Mouse (Mus musculus) CH12F3 (cell line): ENCODE measurements around the gene Tmod1.

Experiments used
- in situ Hi-C: fragments of 300-500 bp; cut with MboI; formaldehyde crosslinking; loops from 2 replicates; pipeline ENCODE4 v1.14.3; 2020; ENCODE audit warnings: low sequenced_read_pairs

Tmod1 gene

DNA sequence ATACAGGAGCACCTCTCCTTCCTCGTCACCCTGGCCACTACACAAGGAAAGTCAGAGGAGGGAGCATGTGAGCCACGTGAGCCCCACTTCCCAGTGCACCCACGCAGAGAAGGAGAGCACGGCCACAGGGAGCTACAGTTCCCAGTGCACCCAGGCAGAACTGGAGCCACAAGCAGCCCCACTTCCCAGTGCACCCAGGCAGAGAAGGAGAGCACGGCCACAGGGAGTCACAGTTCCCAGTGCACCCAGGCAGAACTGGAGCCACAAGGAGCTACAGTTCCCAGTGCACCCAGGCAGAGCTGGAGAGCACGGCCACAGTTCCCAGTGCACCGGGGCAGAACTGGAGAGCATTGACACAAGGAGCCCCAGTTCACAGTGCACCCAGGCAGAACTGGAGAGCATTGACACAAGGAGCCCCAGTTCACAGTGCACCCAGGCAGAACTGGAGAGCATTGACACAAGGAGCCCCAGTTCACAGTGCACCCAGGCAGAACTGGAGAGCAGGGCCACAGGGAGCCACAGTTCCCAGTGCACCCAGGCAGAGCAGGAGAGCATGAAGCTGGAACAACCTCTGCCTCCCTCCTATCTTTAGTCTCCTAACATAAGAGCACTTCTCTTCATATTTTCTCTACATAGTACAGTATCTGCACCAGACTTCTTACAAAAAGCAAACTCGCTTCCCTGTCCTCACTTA lies 90.7 kb downstream of the Tmod1 start:
- in situ Hi-C loops = no loop called here

DNA sequence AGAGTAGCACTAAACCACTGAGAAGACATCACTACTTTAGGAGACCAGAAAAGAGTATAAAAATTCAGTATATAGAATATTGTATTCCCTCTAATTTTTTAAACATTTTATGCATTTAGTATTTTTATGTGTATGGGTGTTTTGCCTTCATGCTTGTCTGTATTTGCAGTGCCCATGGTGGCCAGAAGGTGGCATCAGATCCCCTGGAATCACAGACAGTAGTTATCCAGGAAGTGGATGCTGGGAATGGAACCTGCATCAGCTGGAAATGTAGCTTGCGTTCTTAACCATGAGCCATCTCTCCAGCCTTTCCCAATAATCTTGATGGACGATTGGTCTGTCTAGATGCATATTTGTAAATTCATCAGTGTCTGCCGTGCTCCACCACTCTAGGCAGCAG lies 91.5 kb downstream of the Tmod1 start:
- in situ Hi-C loops = no loop called here

DNA sequence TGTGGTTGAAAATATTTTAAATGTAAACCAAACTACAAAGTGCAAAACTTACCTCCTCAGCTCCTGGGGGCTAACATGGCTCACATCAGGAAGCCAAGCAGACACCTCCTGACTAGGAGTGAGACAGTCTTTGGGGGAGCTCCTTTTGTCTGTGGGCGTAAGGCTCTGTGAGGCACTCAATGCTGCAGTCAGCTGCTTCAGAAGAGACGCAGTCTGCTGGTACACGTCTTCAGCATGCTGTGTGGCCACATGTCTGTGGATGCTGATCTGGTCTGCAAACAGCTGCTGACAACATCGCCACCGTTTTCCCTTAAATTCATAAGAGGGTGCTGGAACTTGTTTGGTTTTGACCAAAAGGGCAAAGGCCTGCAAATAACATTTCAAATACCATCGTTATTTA lies 93.1 kb downstream of the Tmod1 start:
- in situ Hi-C loops = no loop called here

DNA sequence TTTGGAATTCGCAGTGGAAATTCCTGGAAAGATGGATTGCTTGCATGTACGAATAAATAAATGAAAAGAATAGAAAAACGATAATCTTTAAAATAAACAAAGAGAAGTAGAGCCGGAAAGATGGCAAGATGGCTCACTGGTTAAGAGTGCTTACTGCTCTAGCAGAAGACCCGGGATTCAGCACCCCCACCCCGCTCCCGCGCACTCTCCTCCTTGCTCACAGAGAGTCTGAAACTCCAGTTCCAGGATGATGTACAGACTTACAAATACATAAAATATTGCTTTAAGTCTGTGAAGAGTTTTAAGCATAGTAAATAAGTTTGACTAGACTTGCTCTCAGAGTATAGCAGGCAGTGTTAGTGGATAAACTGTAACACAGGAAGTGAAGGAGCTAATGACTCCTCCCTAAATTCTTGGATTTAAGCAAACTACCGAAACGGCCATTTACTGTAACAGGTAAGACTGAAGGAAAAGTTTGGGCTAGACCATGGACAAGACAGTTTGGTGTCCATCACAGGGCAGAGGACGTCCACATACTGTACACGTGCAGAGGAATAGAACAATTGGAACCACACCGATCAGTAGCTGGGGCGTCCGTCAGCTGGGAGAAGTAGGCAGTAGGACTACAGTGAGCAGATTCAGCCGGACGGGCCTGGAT lies 99.0 kb downstream of the Tmod1 start:
- in situ Hi-C loops = no loop called here

DNA sequence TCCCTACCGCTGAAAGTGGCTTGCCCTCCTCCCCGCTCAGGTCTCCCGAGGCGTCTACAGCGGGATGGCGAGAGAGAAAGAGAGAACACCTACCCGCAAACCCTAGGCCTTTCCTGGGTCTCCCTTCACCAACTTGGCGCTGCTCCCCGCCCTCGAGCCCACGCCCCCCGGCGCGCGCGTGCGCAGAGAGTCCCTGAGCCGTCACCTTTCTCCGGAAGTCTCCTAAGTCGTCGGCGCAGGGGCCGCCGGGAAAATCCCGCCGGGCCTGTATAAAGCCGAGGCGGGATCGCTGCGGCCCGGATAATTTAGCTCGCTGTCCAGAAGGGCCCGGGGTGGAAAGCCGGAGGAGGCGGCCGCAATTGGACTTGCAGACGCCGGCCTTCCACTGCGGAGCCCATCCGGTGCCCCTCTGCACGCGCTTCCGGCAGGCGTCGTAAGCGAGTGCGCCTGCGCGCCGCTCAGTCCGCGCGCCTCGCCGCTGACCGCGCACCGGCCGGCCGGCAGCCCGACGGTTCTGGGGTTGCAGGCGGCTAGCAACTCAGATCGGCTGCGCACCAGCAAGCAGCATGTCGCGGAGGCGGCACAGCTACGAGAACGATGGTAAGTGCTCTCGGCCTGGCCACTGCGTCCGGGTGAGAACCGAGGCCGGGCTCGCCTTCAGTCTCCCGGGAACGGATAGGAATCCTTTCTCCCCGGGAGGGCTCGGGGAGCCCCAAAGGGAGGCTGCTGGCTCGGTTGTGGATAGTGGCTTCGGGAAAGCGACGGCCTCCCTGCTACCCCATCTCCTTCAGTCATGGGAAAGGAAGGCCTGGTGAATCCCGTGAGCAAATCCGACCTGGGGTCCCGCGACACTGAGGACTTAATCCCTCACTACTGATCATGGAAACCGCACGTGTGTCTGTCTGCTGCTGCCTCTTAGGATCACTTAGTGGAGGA lies 99.8 kb downstream of the Tmod1 start, which contains the start of the genes Ncbp1 and Tstd2:
TSS of gene Ncbp1 (plus strand) at position 327 of the 936 bp plus-strand sequence.
TSS of gene Tstd2 (minus strand) at position 408 of the 936 bp plus-strand sequence.
- in situ Hi-C loops = no loop called here

DNA sequence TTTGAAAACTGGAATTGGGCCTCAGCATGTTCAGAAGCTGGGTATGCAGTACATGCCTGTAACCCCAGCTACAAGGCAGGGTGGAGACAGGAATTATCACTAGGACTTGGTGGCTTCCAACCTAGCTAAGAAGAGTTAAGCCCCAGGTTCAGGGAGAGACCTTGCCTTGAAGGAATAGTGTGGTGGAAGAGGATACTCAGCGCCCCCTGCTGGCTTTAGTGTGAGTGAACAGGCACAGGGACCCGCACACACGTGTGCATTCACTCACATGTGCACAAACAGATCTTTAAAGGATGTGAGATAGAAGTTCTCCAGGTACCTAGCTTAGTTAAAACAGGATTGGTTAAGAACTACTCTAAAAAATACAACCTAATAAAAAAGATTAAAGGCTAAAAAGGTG lies 105.6 kb downstream of the Tmod1 start:
- in situ Hi-C loops = no loop called here

DNA sequence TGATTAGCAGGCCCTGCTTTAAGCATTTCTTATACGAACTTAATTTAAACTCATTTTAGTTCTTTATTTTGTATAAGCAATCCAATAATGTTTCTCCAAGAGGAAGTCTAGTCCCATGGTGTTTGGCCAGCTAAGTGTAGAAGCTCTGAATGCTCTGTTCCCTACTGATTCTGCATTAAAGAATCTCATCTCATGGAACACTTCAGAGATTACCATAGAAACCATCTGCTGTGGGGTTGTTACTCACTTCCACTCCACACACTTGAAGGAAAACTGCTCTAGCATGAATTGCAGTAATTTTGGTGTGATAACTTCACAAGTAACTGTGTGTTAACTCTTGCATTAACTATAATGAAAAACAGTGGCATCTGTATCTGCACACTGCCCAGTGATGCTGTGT lies 108.1 kb downstream of the Tmod1 start:
- in situ Hi-C loops = no loop called here

DNA sequence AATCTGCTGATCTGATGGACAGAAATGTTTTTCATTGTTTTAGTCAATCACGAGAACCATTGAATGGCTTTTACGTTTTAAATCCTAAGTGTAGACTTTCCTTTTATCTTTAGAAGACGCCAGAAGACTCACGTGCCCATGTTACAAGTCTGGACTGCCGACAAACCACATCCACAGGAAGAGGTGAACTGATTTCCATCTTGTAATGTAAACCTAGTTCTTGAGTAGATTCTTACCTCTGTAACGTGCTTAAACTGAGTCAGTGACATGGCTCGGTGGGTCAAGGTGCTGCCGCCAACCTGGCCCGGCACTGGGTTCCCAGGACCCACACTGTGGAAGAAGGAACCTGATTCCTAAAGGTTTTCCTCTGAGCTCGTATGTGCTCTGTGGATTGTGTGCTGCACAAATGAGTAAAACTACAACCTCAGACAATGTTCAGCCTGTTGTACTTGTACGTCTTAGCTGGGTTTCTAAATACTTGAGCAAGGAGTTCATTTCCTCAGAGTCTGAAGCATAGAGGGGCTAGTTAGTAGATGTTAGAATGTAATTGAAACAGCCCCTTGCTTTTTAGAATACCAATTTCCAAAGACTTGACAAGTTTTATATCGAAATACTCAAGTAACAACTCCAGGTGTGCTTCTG lies 113.3 kb downstream of the Tmod1 start:
- in situ Hi-C loops = no loop called here

DNA sequence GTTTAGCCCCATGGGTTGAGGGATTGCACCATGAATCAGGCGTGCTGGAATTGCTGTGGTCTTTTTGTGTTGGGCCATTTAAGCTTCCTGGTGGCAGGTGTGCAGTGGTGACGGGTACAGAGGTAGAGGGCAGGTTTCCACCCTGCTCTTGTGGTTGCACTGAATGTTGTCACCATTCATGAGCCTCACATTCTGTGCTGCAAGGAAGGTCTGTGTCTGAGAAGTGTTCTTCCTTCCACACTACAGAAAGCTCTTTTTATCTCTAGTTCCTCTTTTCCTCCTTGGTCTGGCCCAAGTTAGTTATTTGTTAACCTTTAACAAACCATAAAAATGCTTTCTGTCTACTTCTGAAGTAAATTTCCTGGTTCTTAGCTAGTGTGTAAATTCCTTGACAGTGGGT lies 125.3 kb downstream of the Tmod1 start:
- in situ Hi-C loops = no loop called here
